Mouse (Mus musculus) mouse embryonic stem cell (cell line): ENCODE results near the gene Zmiz1.

ENCODE experiments used
- in situ Hi-C, 2 experiments: fragments of 300-500 bp; cut with MboI; formaldehyde crosslinking; loops; 1 replicate in 1 of 2; 3 replicates in 1 of 2; pipeline ENCODE4 v1.14.3; 2019 to 2020; ENCODE audit warnings: low sequenced_read_pairs in 2 of 2, low pct_unique_long_range_greater_than_20kb in 1 of 2, mixed read lengths in 1 of 2; ENCODE audit not compliant: unreplicated experiment in 1 of 2

Gene Zmiz1

DNA sequence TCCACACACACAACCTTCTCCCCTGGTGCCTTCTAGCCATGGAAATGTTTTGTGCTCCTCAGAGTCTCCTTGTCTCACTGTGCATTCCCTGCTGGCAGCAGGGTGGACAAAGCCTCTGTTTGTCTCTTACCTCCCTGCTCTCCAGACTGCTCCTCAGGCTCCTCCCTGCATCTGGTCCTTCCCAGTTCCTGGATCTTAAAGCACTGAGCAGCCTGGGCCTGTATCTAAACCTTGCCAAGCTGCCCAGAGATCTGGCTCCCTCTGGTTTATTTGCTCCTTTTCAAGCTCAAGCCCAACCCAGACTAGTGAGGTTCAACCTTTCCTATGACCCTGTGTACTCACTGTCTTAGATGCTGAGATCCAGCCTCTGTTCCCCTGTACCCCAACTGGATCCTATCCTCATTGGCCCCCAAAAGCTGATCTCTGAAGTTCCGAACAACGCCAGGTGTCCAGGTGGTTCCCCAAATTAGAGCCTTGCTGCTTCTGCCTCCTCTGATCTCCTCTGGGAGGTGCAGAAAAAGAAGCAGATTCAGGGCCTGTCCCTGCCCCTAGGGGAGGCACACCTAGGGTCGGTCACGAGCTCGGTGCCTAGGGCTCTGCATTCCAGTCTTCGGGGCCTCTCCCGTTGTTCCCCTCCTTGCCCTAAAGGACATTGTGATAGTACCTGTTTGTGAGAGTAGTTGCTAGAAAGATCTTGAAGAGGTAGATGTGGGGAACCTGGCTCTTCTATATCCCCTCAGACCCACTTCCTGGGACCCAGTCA is 171.8 kb downstream of the Zmiz1 start:
- in situ Hi-C loops, result no loop called here

GRCm38 (mm10) chr14:25631481-25631880 is 172.5 kb downstream of the Zmiz1 start:
- in situ Hi-C loops, result no loop called here

DNA sequence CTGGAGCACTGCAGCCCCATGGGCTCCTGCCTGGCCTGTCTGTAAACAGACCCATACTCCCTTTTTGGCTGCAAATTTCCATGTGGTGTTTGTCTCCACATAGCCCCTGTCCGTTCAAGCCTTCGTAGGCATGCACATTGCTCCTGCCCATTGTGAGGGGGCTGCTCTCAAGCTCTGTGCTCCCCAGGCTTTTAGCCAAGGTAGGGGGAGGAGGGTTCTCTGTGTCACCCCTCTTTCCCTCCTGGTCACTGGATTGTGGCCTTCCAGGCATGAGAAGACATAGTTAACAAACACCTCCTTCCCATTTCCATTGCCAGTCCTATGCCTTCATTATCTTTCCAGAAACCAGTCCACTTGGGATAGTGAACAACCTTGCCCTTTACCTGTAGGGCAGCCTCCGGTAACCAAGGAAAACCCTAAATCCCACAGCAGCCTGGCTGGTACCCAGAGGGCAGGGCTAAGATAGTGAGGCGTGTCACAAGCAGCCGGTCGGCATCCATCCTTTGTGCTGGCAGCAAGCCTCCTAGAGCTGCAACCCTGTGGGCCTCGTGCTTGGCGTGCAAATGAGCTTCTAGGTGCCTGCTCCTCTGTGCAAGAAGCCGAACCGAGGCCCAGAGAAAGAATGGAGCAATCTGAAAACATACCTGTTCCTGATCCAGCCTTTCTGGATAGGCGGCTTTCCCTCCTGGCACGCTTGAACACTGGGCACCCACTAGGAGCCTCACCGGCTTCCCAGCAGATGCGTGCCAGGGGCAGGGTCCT is 174.7 kb downstream of the Zmiz1 start:
- in situ Hi-C loops, result no loop called here

DNA sequence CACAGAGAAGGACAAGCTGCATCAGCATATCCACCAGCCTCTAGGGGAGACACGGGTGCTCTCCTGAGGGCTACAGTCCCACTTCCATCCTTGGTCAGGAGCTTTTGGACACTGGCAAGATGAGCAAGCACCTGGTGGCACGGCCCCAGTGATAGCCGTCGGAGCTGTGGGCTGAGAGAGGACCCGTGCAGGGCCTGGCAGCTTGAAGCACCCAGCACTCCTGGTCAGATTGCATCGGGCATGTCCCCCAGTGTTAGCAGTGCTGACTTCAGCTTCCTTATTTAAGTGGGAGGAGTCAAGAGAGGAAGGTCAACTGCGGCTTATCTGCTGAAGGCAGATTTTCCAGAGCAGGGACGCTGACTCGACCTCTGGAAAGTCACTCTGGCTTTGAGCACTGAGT is 175.3 kb downstream of the Zmiz1 start:
- in situ Hi-C loops, result no loop called here

- in situ Hi-C loops, result no loop called here
Observed at GRCm38 (mm10) chr14:25635746-25636145, 176.8 kb downstream of the Zmiz1 start.

DNA sequence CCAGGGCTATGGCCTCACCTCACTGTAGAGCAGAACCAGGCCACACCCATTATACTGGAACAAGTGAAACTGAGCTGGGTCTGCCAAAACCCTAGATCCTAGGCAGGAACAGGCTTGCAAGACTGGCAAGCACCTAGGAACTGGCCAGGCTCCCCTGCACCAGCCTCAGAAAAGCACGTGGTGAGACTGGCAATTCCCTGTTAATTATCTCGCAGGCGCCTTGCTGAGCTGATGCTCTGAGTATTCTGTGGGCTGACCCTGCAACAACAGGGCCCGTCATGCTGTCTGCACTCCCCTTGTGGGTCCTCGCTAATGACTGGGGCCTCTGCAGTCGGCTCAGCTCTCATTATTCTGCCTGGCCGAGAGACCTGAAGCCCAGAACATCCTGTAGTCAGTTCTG is 177.3 kb downstream of the Zmiz1 start:
- in situ Hi-C loops, result no loop called here

- in situ Hi-C loops, result no loop called here
Observed at GRCm38 (mm10) chr14:25639120-25639758, 180.3 kb downstream of the Zmiz1 start.

DNA sequence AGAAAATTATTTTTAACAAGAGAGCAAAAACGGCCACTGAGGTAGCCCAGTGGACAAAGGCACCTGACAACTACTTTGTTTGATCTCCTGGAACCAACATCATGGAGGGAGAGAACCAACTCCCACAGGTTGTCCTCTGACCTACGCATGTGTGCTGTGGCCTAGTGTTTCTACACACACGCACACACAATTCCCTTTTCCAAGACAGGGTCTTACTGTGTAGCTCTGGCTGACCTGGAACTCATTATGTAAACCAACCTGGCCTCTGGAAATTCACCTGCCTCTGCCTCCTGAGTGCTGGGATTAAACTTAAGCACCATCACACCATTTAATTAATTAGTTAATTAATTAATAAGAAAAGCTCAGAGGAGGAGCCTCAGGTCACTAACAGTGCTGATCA is 181.0 kb downstream of the Zmiz1 start:
- in situ Hi-C loops, result no loop called here

DNA sequence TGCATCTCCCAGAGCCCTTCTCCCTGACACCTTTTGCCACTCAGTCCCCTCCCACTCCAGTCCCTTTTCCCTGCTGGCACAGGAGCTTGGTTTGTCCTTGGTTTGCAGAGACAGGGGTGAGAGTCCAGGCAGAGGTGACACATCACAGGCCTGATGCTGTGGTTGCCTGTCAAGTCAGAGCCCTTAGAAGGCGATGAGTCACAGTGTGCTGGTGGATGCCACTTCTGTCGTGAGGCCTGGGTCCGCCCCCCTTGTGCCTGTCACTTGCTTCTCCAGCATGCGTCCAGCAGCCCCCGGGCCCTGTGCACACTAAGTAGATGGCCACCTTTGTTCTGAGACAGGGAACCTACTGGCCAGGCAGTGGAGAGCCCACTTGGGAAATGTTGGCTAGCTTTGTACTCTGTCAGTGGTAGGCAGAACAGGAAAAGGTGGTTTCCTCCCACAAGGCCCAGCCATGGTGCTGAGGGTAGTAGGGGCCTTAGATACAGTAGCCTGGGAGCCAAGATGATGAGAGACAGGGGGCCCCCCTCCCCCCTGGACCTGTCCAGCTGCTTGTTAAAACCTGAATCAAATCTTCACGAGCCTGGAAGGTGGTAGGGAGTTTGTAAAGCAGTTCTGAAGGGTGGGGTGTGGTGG is 181.6 kb downstream of the Zmiz1 start:
- in situ Hi-C loops, result no loop called here

GRCm38 (mm10) chr14:25641067-25641466 is 182.1 kb downstream of the Zmiz1 start:
- in situ Hi-C loops, result no loop called here

GRCm38 (mm10) chr14:25645717-25646116 is 186.7 kb downstream of the Zmiz1 start:
- in situ Hi-C loops, result no loop called here

DNA sequence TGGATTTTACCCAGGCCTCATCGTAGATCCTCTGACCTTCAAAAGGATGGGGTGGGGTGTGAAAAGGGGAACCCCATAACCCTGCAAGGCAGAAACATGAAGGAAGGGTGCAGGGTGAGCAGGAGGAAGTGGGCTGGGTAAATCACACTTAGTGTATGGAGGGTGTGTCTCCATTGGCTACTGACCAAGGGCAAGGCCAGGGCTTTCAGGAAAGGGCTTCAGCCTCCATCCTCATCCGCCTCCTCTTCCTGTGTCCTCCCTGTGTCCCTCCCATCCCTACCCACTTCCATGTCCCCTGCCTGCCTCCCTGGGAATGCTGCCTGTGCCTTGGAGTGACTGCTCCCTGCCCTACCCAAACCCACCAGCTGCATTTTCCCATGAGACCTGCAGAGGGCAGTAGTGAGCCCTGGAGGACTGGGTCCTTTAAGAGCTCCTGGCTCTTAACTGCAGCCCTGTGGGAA is 187.2 kb downstream of the Zmiz1 start:
- in situ Hi-C loops, result no loop called here

DNA sequence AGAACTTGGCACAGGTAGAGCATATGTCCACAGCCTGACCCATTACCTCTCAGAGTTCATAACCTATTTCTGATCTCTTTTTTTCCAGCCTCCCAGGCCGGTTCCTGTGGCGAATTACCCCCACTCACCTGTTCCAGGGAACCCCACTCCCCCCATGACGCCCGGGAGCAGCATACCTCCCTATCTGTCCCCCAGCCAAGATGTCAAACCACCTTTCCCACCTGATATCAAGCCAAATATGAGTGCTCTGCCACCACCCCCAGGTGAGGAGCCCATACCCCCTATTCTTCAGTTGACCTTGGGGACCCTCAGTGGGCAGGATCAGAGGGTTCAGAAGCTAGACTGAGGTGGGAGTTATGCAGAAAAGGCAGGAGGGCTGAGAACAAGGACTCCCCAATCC is 192.1 kb downstream of the Zmiz1 start:
- in situ Hi-C loops, result no loop called here

GRCm38 (mm10) chr14:25651905-25652304 is 192.9 kb downstream of the Zmiz1 start:
- in situ Hi-C loops, result no loop called here

DNA sequence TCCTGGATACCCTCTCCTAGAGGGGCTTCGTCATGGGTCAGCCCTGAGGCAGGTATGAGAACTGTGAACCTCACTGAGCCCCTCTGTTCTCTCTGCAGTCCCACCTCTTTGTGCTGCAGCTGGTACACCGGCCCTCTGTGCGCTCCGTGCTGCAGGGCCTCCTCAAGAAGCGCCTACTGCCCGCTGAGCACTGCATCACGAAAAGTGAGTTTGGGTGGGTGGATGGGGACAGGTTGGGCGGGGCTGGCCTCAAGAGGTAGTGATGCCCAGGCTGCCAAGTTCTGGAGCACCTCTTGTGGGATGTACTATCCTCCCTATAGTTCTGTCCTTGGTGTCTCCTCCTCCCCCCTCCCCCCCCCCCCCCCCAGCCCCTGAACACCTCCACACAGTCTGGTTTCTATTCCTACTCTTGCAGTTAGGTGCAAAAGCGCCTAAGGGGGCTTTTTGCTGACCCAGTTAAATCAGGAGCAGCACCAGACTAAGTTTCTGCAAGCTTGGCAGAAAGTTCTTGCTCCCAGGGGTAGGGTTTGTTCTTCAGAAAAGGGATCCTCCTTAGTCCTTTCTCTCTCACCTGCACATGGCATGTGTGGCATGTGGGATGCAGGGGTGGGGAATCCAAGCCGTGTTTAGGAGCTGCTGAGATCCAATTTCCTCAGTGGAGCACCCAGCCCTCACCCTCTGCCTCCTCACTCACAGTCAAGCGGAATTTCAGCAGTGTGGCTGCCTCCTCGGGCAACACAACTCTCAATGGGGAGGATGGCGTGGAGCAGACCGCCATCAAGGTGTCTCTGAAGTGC is 195.6 kb downstream of the Zmiz1 start:
- in situ Hi-C loops, result no loop called here

DNA sequence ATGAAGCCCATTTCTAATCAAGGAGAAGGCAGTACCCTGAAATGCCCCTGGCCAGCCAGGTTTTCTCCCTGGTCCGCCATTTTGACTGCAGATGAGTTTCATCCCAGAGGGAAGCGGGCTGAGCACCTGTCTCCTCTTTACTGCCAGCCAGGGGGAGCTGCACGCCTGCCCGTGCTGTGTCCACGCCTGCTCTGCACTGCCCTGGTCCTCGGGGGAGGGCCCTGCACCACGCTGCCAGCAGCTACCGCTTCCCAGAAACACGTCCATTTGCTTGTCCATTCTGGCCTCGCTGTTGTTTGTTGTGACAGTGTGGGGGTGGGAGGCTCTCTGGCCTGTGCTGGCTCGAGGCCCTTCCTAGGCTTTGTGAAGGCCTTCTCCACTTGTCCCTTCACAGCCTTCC is 201.7 kb downstream of the Zmiz1 start:
- in situ Hi-C loops, result no loop called here

- in situ Hi-C loops, result no loop called here
Observed at GRCm38 (mm10) chr14:25661185-25661920, 202.4 kb downstream of the Zmiz1 start.
